Mouse (Mus musculus): ENCODE measurements around the gene Utp4. TPM values are rescaled to one million over a fixed set of nuclear protein-coding genes. Genes with fewer than 3 reads are reported as not detected.
"Not testable (repeated sequence)": the region's sequence is repeated elsewhere in the genome, so short reads cannot be mapped to it uniquely, and the experiment has no call there.

Utp4 gene
- total RNA-seq (2021) = 10 to 100 TPM; 20.5 to 25.4 TPM
- long read RNA-seq, experiment 1, transcript Utp4-201 (17 exons, 2,232 nt) = major isoform, 13 of 26 reads
- long read RNA-seq, experiment 1, partial matches to known transcripts = 5 of 26 reads
- long read RNA-seq, experiment 1, other reads (novel, unspliced or antisense) = 8 of 26 reads
- long read RNA-seq, experiment 2, transcript Utp4-201 (17 exons, 2,232 nt) = major isoform, 21 of 34 reads
- long read RNA-seq, experiment 2, partial matches to known transcripts = 4 of 34 reads
- long read RNA-seq, experiment 2, other reads (novel, unspliced or antisense) = 9 of 34 reads

GRCm38 (mm10) chr8:106893481-106894156 lies at the start of gene Utp4:
Utp4 (plus strand) TSS chr8:106893636.
- peak; percentile 85 to 90 for DNase-seq (ENCODE audit: low spot score in 2 of 2)

GRCm38 (mm10) chr8:106850034-106850433 lies 43.4 kb upstream of the Utp4 start:
- no peak for DNase-seq (ENCODE audit: low spot score in 2 of 2)

- DNase-seq (ENCODE audit: low spot score in 2 of 2) = no peak
These were observed 38.7 kb upstream of the Utp4 start for GRCm38 (mm10) chr8:106854534-106855241.

- DNase-seq (ENCODE audit: low spot score in 2 of 2) = no peak
These were observed 38.2 kb upstream of the Utp4 start for GRCm38 (mm10) chr8:106855242-106855562.

- no peak for DNase-seq (ENCODE audit: low spot score in 2 of 2)
These were observed 30.6 kb upstream of the Utp4 start for GRCm38 (mm10) chr8:106862845-106863244.

GRCm38 (mm10) chr8:106865354-106865753 lies 28.1 kb upstream of the Utp4 start:
- DNase-seq (ENCODE audit: low spot score in 2 of 2) = no peak

GRCm38 (mm10) chr8:106870051-106870450 lies 23.4 kb upstream of the Utp4 start, which contains the start of gene Has3:
Has3 (plus strand) TSS chr8:106870242.
- no peak for DNase-seq (ENCODE audit: low spot score in 2 of 2)

- DNase-seq (ENCODE audit: low spot score in 2 of 2) = peak in 1 of 2 experiments; percentile 60
These were observed 22.7 kb upstream of the Utp4 start for GRCm38 (mm10) chr8:106870537-106871327.

- no peak for DNase-seq (ENCODE audit: low spot score in 2 of 2)
These were observed 22.0 kb upstream of the Utp4 start for GRCm38 (mm10) chr8:106871328-106871926.

- DNase-seq (ENCODE audit: low spot score in 2 of 2) = peak in 1 of 2 experiments; percentile 70
These were observed 21.5 kb upstream of the Utp4 start for GRCm38 (mm10) chr8:106871931-106872371.

- no peak for DNase-seq (ENCODE audit: low spot score in 2 of 2)
These were observed 20.9 kb upstream of the Utp4 start for GRCm38 (mm10) chr8:106872454-106873034.

- no peak for DNase-seq (ENCODE audit: low spot score in 2 of 2)
These were observed 13.2 kb upstream of the Utp4 start for GRCm38 (mm10) chr8:106880121-106880707.

GRCm38 (mm10) chr8:106884094-106884493 lies 9.3 kb upstream of the Utp4 start:
- not testable (repeated sequence) for DNase-seq (ENCODE audit: low spot score in 2 of 2)

GRCm38 (mm10) chr8:106884826-106885400 lies 8.5 kb upstream of the Utp4 start:
- not testable (repeated sequence) for DNase-seq (ENCODE audit: low spot score in 2 of 2)

GRCm38 (mm10) chr8:106887336-106888189 lies 5.9 kb upstream of the Utp4 start:
- peak; percentile 63 to 77 for DNase-seq (ENCODE audit: low spot score in 2 of 2)

- DNase-seq (ENCODE audit: low spot score in 2 of 2) = no peak
These were observed 4.6 kb upstream of the Utp4 start for GRCm38 (mm10) chr8:106888803-106889202.

GRCm38 (mm10) chr8:106892210-106892805 lies 1.1 kb upstream of the Utp4 start:
- DNase-seq (ENCODE audit: low spot score in 2 of 2) = peak in 1 of 2 experiments; percentile 26

GRCm38 (mm10) chr8:106892806-106893451 lies 507 bp upstream of the Utp4 start:
- peak; percentile 50 to 71 for DNase-seq (ENCODE audit: low spot score in 2 of 2)
